Mouse (Mus musculus): ENCODE measurements around the gene Dnaic2.

DNA sequence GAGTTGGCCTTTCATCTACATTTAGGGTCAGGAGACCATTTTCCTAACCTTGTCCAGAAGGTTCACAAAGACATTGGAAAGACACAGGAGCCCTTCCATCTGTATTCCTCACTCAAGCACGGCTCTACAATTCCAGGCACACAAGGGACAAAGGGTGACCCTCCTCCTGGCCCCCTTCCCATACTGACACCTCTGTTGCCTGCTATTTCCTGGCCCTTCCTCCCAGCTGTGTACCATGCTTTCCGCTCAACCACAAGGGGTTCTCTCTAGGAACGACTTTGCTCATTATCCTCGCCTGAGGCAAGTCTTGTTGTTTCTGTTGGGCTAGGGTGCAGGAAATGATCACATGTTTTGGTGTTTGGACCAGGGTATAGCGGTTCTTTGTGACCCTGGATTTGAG, 1.1 kb downstream of the Dnaic2 start:
- TF ChIP-seq KAT2A (IDR thresholded peaks at IDR 0.05; ENCODE audit: insufficient replicate concordance, low read length) (no peak), EP300 (IDR thresholded peaks at IDR 0.05; ENCODE audit: low read length) (no peak), TCF12 (IDR thresholded peaks at IDR 0.05; ENCODE audit: low read depth, low read length) (no peak), POLR2A (IDR thresholded peaks at IDR 0.05; ENCODE audit: low read depth, low read length) (no peak), POLR2AphosphoS2 (IDR thresholded peaks at IDR 0.05; ENCODE audit: low read depth, low read length) (no peak), ETS1 (conservative IDR thresholded peaks at IDR 0.05; ENCODE audit: low read depth, low read length) (no peak), SMC3 (IDR thresholded peaks at IDR 0.05; ENCODE audit: low read depth, low read length) (no peak), E2F4 (IDR thresholded peaks at IDR 0.05; ENCODE audit: insufficient replicate concordance, low read depth, low read length) (no peak), CTCF (conservative IDR thresholded peaks at IDR 0.05 in 1 of 2, IDR thresholded peaks at IDR 0.05 in 1 of 2; ENCODE audit: low read depth in 2 of 2, low read length in 2 of 2) (no peak), MXI1 (IDR thresholded peaks at IDR 0.05; ENCODE audit: low read depth, low read length) (no peak), NELFE (IDR thresholded peaks at IDR 0.05; ENCODE audit: low read depth, low read length) (no peak), TBP (conservative IDR thresholded peaks at IDR 0.05; ENCODE audit: low read depth, low read length) (no peak)
